Mouse (Mus musculus): ENCODE measurements around the gene Olfr980.
"Not testable (repeated sequence)": the region's sequence is repeated elsewhere in the genome, so short reads cannot be mapped to it uniquely, and the experiment has no call there.

The Olfr980 gene
- long read RNA-seq, experiment 1: 0 reads
- long read RNA-seq, experiment 2: 0 reads

DNA sequence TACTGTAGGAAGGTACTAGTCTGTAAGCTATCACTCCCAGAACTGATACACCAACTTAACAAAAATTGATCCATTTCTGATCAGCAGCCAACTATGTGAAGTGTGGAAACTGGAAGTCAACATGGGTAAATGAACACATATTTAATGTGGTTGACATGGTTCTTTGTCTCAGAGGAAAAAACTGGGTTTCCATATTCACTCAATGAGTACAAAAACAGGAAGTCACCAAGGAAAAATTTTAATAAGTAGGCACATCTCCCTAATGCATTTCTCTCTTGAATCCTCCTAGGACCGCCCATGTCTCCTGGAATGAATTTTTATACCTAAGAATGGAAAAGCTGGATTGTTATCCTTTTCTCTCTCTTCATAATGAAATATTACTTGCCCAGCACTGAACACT, at the start of gene Olfr980:
Gene Olfr980 (minus strand): TSS at position 101 of the 400 bp plus-strand sequence.
- intact Hi-C loops (cut with DNase I): no loop called here

DNA sequence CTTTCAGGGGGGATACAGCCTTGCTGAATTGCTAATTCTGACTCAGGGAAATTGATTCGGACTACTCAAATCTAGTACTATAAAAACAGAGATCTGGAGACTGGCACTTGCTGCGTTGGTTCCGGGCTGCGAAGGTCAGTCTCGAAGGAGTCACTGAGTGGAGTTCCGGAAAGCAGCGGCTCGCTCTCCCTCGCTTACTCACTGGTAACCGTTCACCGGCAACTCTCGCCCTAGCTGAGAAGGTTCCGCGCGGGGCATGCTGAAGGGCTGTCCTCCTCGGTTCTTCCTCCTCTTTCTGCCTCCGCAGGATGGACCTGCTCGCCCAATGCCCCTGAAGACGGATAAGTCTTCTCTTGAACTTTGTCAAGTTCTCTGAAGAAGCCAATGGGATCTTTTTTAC, 40.8 kb upstream of the Olfr980 start:
- intact Hi-C loops (cut with DNase I): no loop called here

GRCm38 (mm10) chr9:40021164-40021563, 11.8 kb upstream of the Olfr980 start, which contains the start of gene Olfr981:
Gene Olfr981, plus strand, starts transcription at chr9:40021464.
- intact Hi-C loops (cut with DNase I): no loop called here

GRCm38 (mm10) chr9:40003365-40003764, 6.0 kb downstream of the Olfr980 start, which contains the start of gene Olfr979:
Gene Olfr979, minus strand, starts transcription at chr9:40003465.
- intact Hi-C loops (cut with DNase I): no loop called here

- intact Hi-C loops (cut with DNase I): no loop called here
Observed at GRCm38 (mm10) chr9:39991813-39992212, 17.6 kb downstream of the Olfr980 start, which contains the start of gene Olfr978. Gene Olfr978, plus strand, starts transcription at chr9:39992113.

DNA sequence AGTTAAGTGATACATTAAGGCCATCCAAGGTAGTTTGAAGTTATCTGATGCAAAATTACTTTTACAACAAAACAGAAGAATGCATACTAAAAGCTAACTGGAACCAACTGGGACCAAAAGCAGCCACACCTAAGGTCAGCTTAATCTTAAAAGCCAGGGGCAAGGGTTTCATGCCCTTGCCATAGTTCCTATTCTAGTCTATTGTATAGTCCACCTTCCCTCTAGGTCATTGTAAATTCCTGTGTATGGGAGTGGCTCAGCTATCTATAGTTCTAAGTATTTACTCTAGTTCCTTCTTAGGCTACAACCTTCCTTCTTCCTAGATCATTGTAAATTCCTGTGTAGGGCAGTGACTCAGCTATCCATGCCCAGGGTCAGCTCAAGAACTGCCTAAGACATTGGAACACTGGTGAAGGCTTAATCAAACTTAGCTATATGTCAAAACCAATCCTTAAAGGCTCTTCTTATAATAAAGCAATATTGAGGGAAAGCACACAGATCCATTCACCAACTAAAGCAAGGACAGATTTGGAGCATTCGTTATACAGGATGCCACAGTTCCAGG, 32.7 kb downstream of the Olfr980 start:
- intact Hi-C loops (cut with DNase I): not testable (repeated sequence)

GRCm38 (mm10) chr9:39961033-39961432, 48.3 kb downstream of the Olfr980 start, which contains the start of gene Olfr976:
Gene Olfr976, minus strand, starts transcription at chr9:39961133.
- intact Hi-C loops (cut with DNase I): not testable (repeated sequence)

All from adrenal gland (tissue).